Mouse (Mus musculus): ENCODE data around the gene Mdh1b. TPM values are rescaled to one million over a fixed set of nuclear protein-coding genes. Genes with fewer than 3 reads are reported as not detected.

Mdh1b gene
- total RNA-seq (2021), result not detected

- peak; percentile 73 for DNase-seq (ENCODE audit: low spot score)
- intact Hi-C loops (cut with DNase I), result no loop called here
Observed at GRCm38 (mm10) chr1:63730240-63730771, at the start of gene Mdh1b, which contains the start of gene Fastkd2. TSS of gene Mdh1b (minus strand) at chr1:63730318. TSS of gene Fastkd2 (plus strand) at chr1:63730614.

- intact Hi-C loops (cut with DNase I), result no loop called here
- DNase-seq (ENCODE audit: low spot score), result no peak
Observed at GRCm38 (mm10) chr1:63776902-63777630, 46.9 kb upstream of the Mdh1b start.

GRCm38 (mm10) chr1:63776396-63776795, 46.3 kb upstream of the Mdh1b start:
- intact Hi-C loops (cut with DNase I), result no loop called here
- DNase-seq (ENCODE audit: low spot score), result no peak

- no peak for DNase-seq (ENCODE audit: low spot score)
- intact Hi-C loops (cut with DNase I), result no loop called here
Observed at GRCm38 (mm10) chr1:63770309-63770708, 40.2 kb upstream of the Mdh1b start.

- intact Hi-C loops (cut with DNase I), result loop anchor here (10.0 kb wide), 3 partner anchors 256 to 536 kb away; no protein-coding TSS in a partner anchor
Observed at GRCm38 (mm10) chr1:63769167-63769566, 39.0 kb upstream of the Mdh1b start, which contains the start of gene 4933402D24Rik. TSS of gene 4933402D24Rik (minus strand) at chr1:63769267.

GRCm38 (mm10) chr1:63768112-63768511, 38.0 kb upstream of the Mdh1b start:
- intact Hi-C loops (cut with DNase I), result loop anchor here (10.0 kb wide), 3 partner anchors 257 to 537 kb away; no protein-coding TSS in a partner anchor
- DNase-seq (ENCODE audit: low spot score), result no peak

More at GRCm38 (mm10) chr1:63769167-63769566, 39.0 kb upstream of the Mdh1b start, which contains the start of gene 4933402D24Rik:
- DNase-seq (ENCODE audit: low spot score), result no peak

GRCm38 (mm10) chr1:63764395-63764794, 34.3 kb upstream of the Mdh1b start:
- intact Hi-C loops (cut with DNase I), result loop anchor here (10.0 kb wide), 3 partner anchors 260 to 540 kb away; no protein-coding TSS in a partner anchor

GRCm38 (mm10) chr1:63763881-63764386, 33.8 kb upstream of the Mdh1b start:
- intact Hi-C loops (cut with DNase I), result loop anchor here (1.0 to 10.0 kb wide), 4 partner anchors 261 to 682 kb away; no protein-coding TSS in a partner anchor
- no peak for DNase-seq (ENCODE audit: low spot score)

More at GRCm38 (mm10) chr1:63764395-63764794, 34.3 kb upstream of the Mdh1b start:
- DNase-seq (ENCODE audit: low spot score), result no peak

- DNase-seq (ENCODE audit: low spot score), result no peak
- intact Hi-C loops (cut with DNase I), result loop anchor here (1.0 to 10.0 kb wide), 4 partner anchors 262 to 683 kb away; no protein-coding TSS in a partner anchor
Observed at GRCm38 (mm10) chr1:63763212-63763694, 33.1 kb upstream of the Mdh1b start.

GRCm38 (mm10) chr1:63756005-63756404, 25.9 kb upstream of the Mdh1b start:
- intact Hi-C loops (cut with DNase I), result no loop called here
- no peak for DNase-seq (ENCODE audit: low spot score)

- DNase-seq (ENCODE audit: low spot score), result no peak
- intact Hi-C loops (cut with DNase I), result no loop called here
Observed at GRCm38 (mm10) chr1:63729796-63730195, 322 bp downstream of the Mdh1b start.

- no peak for DNase-seq (ENCODE audit: low spot score)
- intact Hi-C loops (cut with DNase I), result no loop called here
Observed at GRCm38 (mm10) chr1:63720161-63720560, 10.0 kb downstream of the Mdh1b start.

GRCm38 (mm10) chr1:63708876-63709275, 21.2 kb downstream of the Mdh1b start:
- intact Hi-C loops (cut with DNase I), result no loop called here
- no peak for DNase-seq (ENCODE audit: low spot score)

GRCm38 (mm10) chr1:63705733-63706132, 24.4 kb downstream of the Mdh1b start:
- no peak for DNase-seq (ENCODE audit: low spot score)
- intact Hi-C loops (cut with DNase I), result no loop called here

- no peak for DNase-seq (ENCODE audit: low spot score)
- intact Hi-C loops (cut with DNase I), result no loop called here
Observed at GRCm38 (mm10) chr1:63696861-63697260, 33.3 kb downstream of the Mdh1b start.

- intact Hi-C loops (cut with DNase I), result no loop called here
- no peak for DNase-seq (ENCODE audit: low spot score)
Observed at GRCm38 (mm10) chr1:63686827-63687226, 43.3 kb downstream of the Mdh1b start, which contains the start of gene Dytn. TSS of gene Dytn (minus strand) at chr1:63686927.

- DNase-seq (ENCODE audit: low spot score), result no peak
- intact Hi-C loops (cut with DNase I), result no loop called here
Observed at GRCm38 (mm10) chr1:63675975-63676374, 54.1 kb downstream of the Mdh1b start.

- no peak for DNase-seq (ENCODE audit: low spot score)
- intact Hi-C loops (cut with DNase I), result loop anchor here (2.0 to 10.0 kb wide), 3 partner anchors 83 to 780 kb away; no protein-coding TSS in a partner anchor
Observed at GRCm38 (mm10) chr1:63668852-63669160, 61.3 kb downstream of the Mdh1b start.

GRCm38 (mm10) chr1:63667949-63668851, 61.9 kb downstream of the Mdh1b start:
- DNase-seq (ENCODE audit: low spot score), result no peak
- intact Hi-C loops (cut with DNase I), result loop anchor here (2.0 to 10.0 kb wide), 3 partner anchors 84 to 781 kb away; no protein-coding TSS in a partner anchor

Data from heart, postnatal 25 days (tissue).